Comparison of ENCODE assay signal across 9 mouse cellular contexts in genomic region chr10:80153713-80154112, GRCm38 (mm10). TPM values are rescaled to one million over a fixed set of nuclear protein-coding genes. Genes with fewer than 3 reads are reported as not detected.
A peak's percentile ranks its signal among the peaks of the same experiment; 100 is the strongest.
DNase-seq lines count a peak whose midpoint lies in the region; ATAC-seq lines count a peak whose summit lies in the region.
"Had no signal": no experiment of that assay in that cellular context is flagged by ENCODE, and none has a peak within 500 bp of the region (broad histone marks: within the 10 kb centered on the region; RNA-seq: fewer than 3 reads in every experiment).

No protein-coding gene starts in this region.

- whole genome bisulfite sequencing in neural tube, embryonic 11.5 days: 87% methylated on average over 19 of the region's 19 CpGs
- 77% methylated on average over 19 of the region's 19 CpGs for WGBS in intestine, embryonic 14.5 days
- 83% methylated on average over 19 of the region's 19 CpGs for WGBS in liver, embryonic 11.5 days

- no peaks in the 10 kb centered on the region for H3K27me3 ChIP-seq in neural tube, embryonic 11.5 days (ENCODE audit: control insufficient read depth, insufficient read depth, low read length)
- no peaks in the 10 kb centered on the region for H3K27me3 ChIP-seq in intestine, embryonic 14.5 days (replicated peaks; ENCODE audit: control insufficient read depth, insufficient read depth, low read length)
- H3K27me3 ChIP-seq in liver, embryonic 11.5 days (replicated peaks; ENCODE audit: control insufficient read depth, insufficient read depth, low read length): no peaks in the 10 kb centered on the region

- peaks cover 51% of the 10 kb centered on the region for H3K4me1 ChIP-seq in neural tube, embryonic 11.5 days (ENCODE audit: control insufficient read depth, insufficient read depth, low read length)
- H3K4me1 ChIP-seq in intestine, embryonic 14.5 days (replicated peaks; ENCODE audit: control insufficient read depth, insufficient read depth, low read length): peaks cover 56% of the 10 kb centered on the region
- H3K4me1 ChIP-seq in liver, embryonic 11.5 days (replicated peaks; ENCODE audit: control insufficient read depth, insufficient read depth, low read length): peaks cover 63% of the 10 kb centered on the region

- no peak overlapping the region for H3K4me2 ChIP-seq in neural tube, embryonic 11.5 days (ENCODE audit: low read depth)
- peak overlapping the region; percentile 98 for H3K4me2 ChIP-seq in intestine, embryonic 14.5 days (ENCODE audit: low read length)
- H3K4me2 ChIP-seq in liver, embryonic 11.5 days: peak overlapping the region; percentile 79

- H3K36me3 ChIP-seq in neural tube, embryonic 11.5 days (ENCODE audit: control insufficient read depth, insufficient read depth, low read length): peaks cover 55% of the 10 kb centered on the region
- peaks cover 67% of the 10 kb centered on the region for H3K36me3 ChIP-seq in intestine, embryonic 14.5 days (ENCODE audit: control insufficient read depth, insufficient read depth, low read length)
- H3K36me3 ChIP-seq in liver, embryonic 11.5 days (ENCODE audit: control insufficient read depth, insufficient read depth, low read length): peaks cover 59% of the 10 kb centered on the region

- no peak for ATAC-seq in neural tube, embryonic 11.5 days (ENCODE audit: insufficient read depth, low FRiP score, low TSS enrichment)
- ATAC-seq in intestine, embryonic 14.5 days (replicated peaks; ENCODE audit: low FRiP score, low TSS enrichment, low read depth): no peak
- no peak for ATAC-seq in liver, embryonic 11.5 days (replicated peaks; ENCODE audit: low FRiP score)
- ATAC-seq in erythroid progenitor cell, adult 5-6 weeks (replicated peaks; ENCODE audit: low FRiP score, poor library complexity, severe bottlenecking): no peak

- H3K27ac ChIP-seq in neural tube, embryonic 11.5 days (ENCODE audit: low read depth, low read length): no peak overlapping the region
- H3K27ac ChIP-seq in intestine, embryonic 14.5 days (ENCODE audit: low read depth): no peak overlapping the region
- peak overlapping the region; percentile 2; the same call in 1 of the 2 replicates for H3K27ac ChIP-seq in liver, embryonic 11.5 days (ENCODE audit: low read depth, low read length)

- DNase-seq in neural tube, embryonic 11.5 days (ENCODE audit: low spot score): no peak
- no peak for DNase-seq in neural tube, embryonic 10.5 days (ENCODE audit: extremely low spot score, low spot score)
- no peak for DNase-seq in intestine, embryonic 14.5 days (ENCODE audit: low spot score)
- no peak for DNase-seq in liver, embryonic 11.5 days (ENCODE audit: low spot score)
- no peak for DNase-seq in layer of hippocampus, adult 8-10 months (ENCODE audit: low spot score in 2 of 2)
- DNase-seq in layer of hippocampus, postnatal 10 days (ENCODE audit: low spot score in 2 of 2): no peak
- no peak for DNase-seq in embryo, embryonic 10 days (ENCODE audit: low spot score)
- DNase-seq: embryo, embryonic 11 days had no signal

- no peaks in the 10 kb centered on the region for H3K9me3 ChIP-seq in neural tube, embryonic 11.5 days (ENCODE audit: control insufficient read depth, low read length)
- no peaks in the 10 kb centered on the region for H3K9me3 ChIP-seq in intestine, embryonic 14.5 days (ENCODE audit: control insufficient read depth, low read length)
- no peaks in the 10 kb centered on the region for H3K9me3 ChIP-seq in liver, embryonic 11.5 days (ENCODE audit: control insufficient read depth, low read length)

- peak overlapping the region; percentile 100; the same call in 1 of the 2 replicates for H3K4me3 ChIP-seq in neural tube, embryonic 11.5 days (ENCODE audit: low read depth, low read length)
- peak overlapping the region; percentile 93; the same call in 1 of the 2 replicates for H3K4me3 ChIP-seq in intestine, embryonic 14.5 days (ENCODE audit: low read depth, low read length)
- H3K4me3 ChIP-seq in liver, embryonic 11.5 days (ENCODE audit: low read depth, low read length): 0 out of 2 replicates have a peak overlapping the region, but pooled peaks have one; percentile 0

- H3K9ac ChIP-seq in neural tube, embryonic 11.5 days (ENCODE audit: low read length): peak overlapping the region; percentile 18; the same call in 1 of the 2 replicates
- H3K9ac ChIP-seq in intestine, embryonic 14.5 days (ENCODE audit: low read length): 0 out of 2 replicates have a peak overlapping the region, but pooled peaks have one; percentile 99
- no peak overlapping the region for H3K9ac ChIP-seq in liver, embryonic 11.5 days (ENCODE audit: low read depth, low read length)

RNA-seq across cellular contexts. Expression of gene Midn, which starts 5.6 kb away (rescaled TPM):
- 70.0 and 78.2 TPM in 2 replicates for polyA plus RNA-seq in neural tube, embryonic 11.5 days (2014; fragmentation: Nextera tagmentation; extraction: Ambion mirVana)
- polyA plus RNA-seq in intestine, embryonic 14.5 days (2014; fragmentation: Nextera tagmentation; extraction: Ambion mirVana): 25.5 and 28.9 TPM in 2 replicates
- 19.2 and 20.1 TPM in 2 replicates for polyA plus RNA-seq in liver, embryonic 11.5 days (2014; fragmentation: Nextera tagmentation; extraction: Ambion mirVana)
- 10 to 100 TPM; 47.2 to 63.6 (median 58.0) TPM for total RNA-seq in layer of hippocampus, adult 8-10 months (2022)
- total RNA-seq in layer of hippocampus, postnatal 10 days (2021): 100 to 1,000 TPM; 112 to 128 TPM
- total RNA-seq in erythroid progenitor cell, adult 5-6 weeks (2015; ENCODE audit: low replicate concordance): 20.1 and 23.8 TPM in 2 replicates
- total RNA-seq in erythroid progenitor cell, adult 5-6 weeks (2017; ENCODE audit: low replicate concordance): 12.5 and 18.2 TPM in 2 replicates

RNA-seq across cellular contexts. Expression of gene Cirbp, which starts 12.1 kb away (rescaled TPM):
- polyA plus RNA-seq in neural tube, embryonic 11.5 days (2014; fragmentation: Nextera tagmentation; extraction: Ambion mirVana): 84.0 and 85.1 TPM in 2 replicates
- polyA plus RNA-seq in intestine, embryonic 14.5 days (2014; fragmentation: Nextera tagmentation; extraction: Ambion mirVana): 76.4 and 81.6 TPM in 2 replicates
- 22.5 and 25.1 TPM in 2 replicates for polyA plus RNA-seq in liver, embryonic 11.5 days (2014; fragmentation: Nextera tagmentation; extraction: Ambion mirVana)
- 100 to 1,000 TPM in 2 of 4 experiments, 10 to 100 TPM in 2; 75.7 to 148 (median 96.4) TPM for total RNA-seq in layer of hippocampus, adult 8-10 months (2022)
- total RNA-seq in layer of hippocampus, postnatal 10 days (2021): 100 to 1,000 TPM; 154 to 175 TPM
- 10.1 and 19.7 TPM in 2 replicates for total RNA-seq in erythroid progenitor cell, adult 5-6 weeks (2015; ENCODE audit: low replicate concordance)
- total RNA-seq in erythroid progenitor cell, adult 5-6 weeks (2017; ENCODE audit: low replicate concordance): 33.5 and 39.6 TPM in 2 replicates

RNA-seq across cellular contexts. Expression of gene Cbarp, which starts 13.1 kb away (rescaled TPM):
- 11.1 and 11.3 TPM in 2 replicates for polyA plus RNA-seq in neural tube, embryonic 11.5 days (2014; fragmentation: Nextera tagmentation; extraction: Ambion mirVana)
- polyA plus RNA-seq in intestine, embryonic 14.5 days (2014; fragmentation: Nextera tagmentation; extraction: Ambion mirVana): 7.1 and 8.5 TPM in 2 replicates
- 2.8 and 3.1 TPM in 2 replicates for polyA plus RNA-seq in liver, embryonic 11.5 days (2014; fragmentation: Nextera tagmentation; extraction: Ambion mirVana)
- total RNA-seq in layer of hippocampus, adult 8-10 months (2022): 100 to 1,000 TPM; 295 to 345 (median 308) TPM
- 100 to 1,000 TPM; 360 to 374 TPM for total RNA-seq in layer of hippocampus, postnatal 10 days (2021)
- total RNA-seq in erythroid progenitor cell, adult 5-6 weeks (2015; ENCODE audit: low replicate concordance): not detected in 2 replicates
- total RNA-seq in erythroid progenitor cell, adult 5-6 weeks (2017; ENCODE audit: low replicate concordance): not detected in 2 replicates

RNA-seq across cellular contexts. Expression of gene Atp5d, which starts 15.3 kb away (rescaled TPM):
- 376 and 386 TPM in 2 replicates for polyA plus RNA-seq in neural tube, embryonic 11.5 days (2014; fragmentation: Nextera tagmentation; extraction: Ambion mirVana)
- polyA plus RNA-seq in intestine, embryonic 14.5 days (2014; fragmentation: Nextera tagmentation; extraction: Ambion mirVana): 590 and 627 TPM in 2 replicates
- 482 and 514 TPM in 2 replicates for polyA plus RNA-seq in liver, embryonic 11.5 days (2014; fragmentation: Nextera tagmentation; extraction: Ambion mirVana)
- total RNA-seq in layer of hippocampus, adult 8-10 months (2022): 100 to 1,000 TPM; 315 to 328 (median 323) TPM
- total RNA-seq in layer of hippocampus, postnatal 10 days (2021): 100 to 1,000 TPM; 385 to 392 TPM
- total RNA-seq in erythroid progenitor cell, adult 5-6 weeks (2015; ENCODE audit: low replicate concordance): 89.3 and 94.8 TPM in 2 replicates
- 19.4 and 39.9 TPM in 2 replicates for total RNA-seq in erythroid progenitor cell, adult 5-6 weeks (2017; ENCODE audit: low replicate concordance)

RNA-seq across cellular contexts. Expression of gene 1600002K03Rik, which starts 19.0 kb away (rescaled TPM):
- polyA plus RNA-seq in neural tube, embryonic 11.5 days (2014; fragmentation: Nextera tagmentation; extraction: Ambion mirVana): 8.8 and 10.8 TPM in 2 replicates
- polyA plus RNA-seq in intestine, embryonic 14.5 days (2014; fragmentation: Nextera tagmentation; extraction: Ambion mirVana): 15.8 and 16.7 TPM in 2 replicates
- 21.8 and 27.4 TPM in 2 replicates for polyA plus RNA-seq in liver, embryonic 11.5 days (2014; fragmentation: Nextera tagmentation; extraction: Ambion mirVana)
- total RNA-seq in layer of hippocampus, adult 8-10 months (2022): 1 to 10 TPM; 1.8 to 9.0 (median 6.2) TPM
- 1 to 10 TPM; 4.3 to 6.7 TPM for total RNA-seq in layer of hippocampus, postnatal 10 days (2021)
- total RNA-seq in erythroid progenitor cell, adult 5-6 weeks (2015; ENCODE audit: low replicate concordance): not detected in 2 replicates
- total RNA-seq in erythroid progenitor cell, adult 5-6 weeks (2017; ENCODE audit: low replicate concordance): not detected in 2 replicates

Comparison
In these comparisons a context has a peak if more than half of its experiments do, and no peak if none do; other contexts are left out.
1. H3K4me3 ChIP-seq: peak in every context shown above with its lines; median percentile 100 in neural tube, embryonic 11.5 days; 93 in intestine, embryonic 14.5 days; 0 in liver, embryonic 11.5 days.
2. RNA of gene Cbarp, which starts 13.1 kb away (total RNA-seq): 360 to 374 TPM in layer of hippocampus, postnatal 10 days and 295 to 345 TPM in layer of hippocampus, adult 8-10 months; not detected in erythroid progenitor cell, adult 5-6 weeks; every median in the first group is over 100 times any median in the second.